ENCODE assay signal across 8 mouse cellular contexts in genomic region chr12:82470362-82470936, GRCm38 (mm10).
DNase-seq lines count a peak whose midpoint lies in the region; ATAC-seq lines count a peak whose summit lies in the region.

No protein-coding gene starts in this region.

- peak; percentile 93 for ATAC-seq in embryonic facial prominence, embryonic 14.5 days (ENCODE audit: low read depth)
- peak; percentile 67 for ATAC-seq in heart, embryonic 11.5 days (replicated peaks; ENCODE audit: insufficient number of reproducible peaks, low FRiP score, low TSS enrichment)
- peak; percentile 91 for ATAC-seq in kidney, embryonic 14.5 days (ENCODE audit: low FRiP score, low TSS enrichment)
- peak; percentile 89 for ATAC-seq in limb, embryonic 13.5 days (ENCODE audit: low FRiP score, low read depth)
- peak; percentile 94 for ATAC-seq in midbrain, embryonic 14.5 days (ENCODE audit: low FRiP score, low TSS enrichment)

- peak overlapping the region; percentile 50 for H3K4me3 ChIP-seq in embryonic facial prominence, embryonic 14.5 days (ENCODE audit: low read depth, low read length)
- H3K4me3 ChIP-seq in heart, embryonic 11.5 days (ENCODE audit: low read depth, low read length): peak overlapping the region; percentile 48
- H3K4me3 ChIP-seq in kidney, embryonic 14.5 days (ENCODE audit: low read length): peak overlapping the region; percentile 45
- H3K4me3 ChIP-seq in limb, embryonic 13.5 days: peak overlapping the region; percentile 52
- H3K4me3 ChIP-seq in midbrain, embryonic 14.5 days (replicated peaks; ENCODE audit: low read depth, low read length): peak overlapping the region; percentile 49

- no peaks in the 10 kb centered on the region for H3K27me3 ChIP-seq in embryonic facial prominence, embryonic 14.5 days (replicated peaks; ENCODE audit: control insufficient read depth, insufficient read depth, low read length)
- no peaks in the 10 kb centered on the region for H3K27me3 ChIP-seq in heart, embryonic 11.5 days (ENCODE audit: control insufficient read depth, insufficient read depth, low read length)
- no peaks in the 10 kb centered on the region for H3K27me3 ChIP-seq in kidney, embryonic 14.5 days (ENCODE audit: control insufficient read depth, insufficient read depth, low read length)
- 0 out of 2 replicates have a peak, but pooled peaks cover 4% of the 10 kb centered on the region for H3K27me3 ChIP-seq in limb, embryonic 13.5 days
- no peaks in the 10 kb centered on the region for H3K27me3 ChIP-seq in midbrain, embryonic 14.5 days (ENCODE audit: control insufficient read depth, insufficient read depth, low read length)

- H3K9me3 ChIP-seq in embryonic facial prominence, embryonic 14.5 days (ENCODE audit: control insufficient read depth, low read length): no peaks in the 10 kb centered on the region
- H3K9me3 ChIP-seq in heart, embryonic 11.5 days (replicated peaks; ENCODE audit: control insufficient read depth, low read length): no peaks in the 10 kb centered on the region
- no peaks in the 10 kb centered on the region for H3K9me3 ChIP-seq in kidney, embryonic 14.5 days (ENCODE audit: control insufficient read depth, low read length)
- H3K9me3 ChIP-seq in limb, embryonic 13.5 days: no peaks in the 10 kb centered on the region
- H3K9me3 ChIP-seq in midbrain, embryonic 14.5 days (ENCODE audit: control insufficient read depth, low read length): no peaks in the 10 kb centered on the region

- 5% methylated on average over 18 of the region's 18 CpGs for WGBS in embryonic facial prominence, embryonic 14.5 days
- 5% methylated on average over 18 of the region's 18 CpGs for WGBS in heart, embryonic 11.5 days (ENCODE audit: insufficient replicate concordance)
- 1% methylated on average over 18 of the region's 18 CpGs for WGBS in kidney, embryonic 14.5 days
- WGBS in limb, embryonic 13.5 days: under 1% methylated on average over 18 of the region's 18 CpGs
- WGBS in midbrain, embryonic 14.5 days: 2% methylated on average over 18 of the region's 18 CpGs

- no peaks in the 10 kb centered on the region for H3K36me3 ChIP-seq in embryonic facial prominence, embryonic 14.5 days (ENCODE audit: control insufficient read depth, insufficient read depth, low read length)
- H3K36me3 ChIP-seq in heart, embryonic 11.5 days (ENCODE audit: control insufficient read depth, insufficient read depth, low read length): no peaks in the 10 kb centered on the region
- H3K36me3 ChIP-seq in kidney, embryonic 14.5 days (ENCODE audit: control insufficient read depth, insufficient read depth, low read length): no peaks in the 10 kb centered on the region
- H3K36me3 ChIP-seq in limb, embryonic 13.5 days: no peaks in the 10 kb centered on the region
- no peaks in the 10 kb centered on the region for H3K36me3 ChIP-seq in midbrain, embryonic 14.5 days (ENCODE audit: control insufficient read depth, insufficient read depth, low read length)

- H3K4me1 ChIP-seq in embryonic facial prominence, embryonic 14.5 days (ENCODE audit: control insufficient read depth, insufficient read depth, low read length): no peaks in the 10 kb centered on the region
- peaks cover 18% of the 10 kb centered on the region for H3K4me1 ChIP-seq in heart, embryonic 11.5 days (ENCODE audit: control insufficient read depth, insufficient read depth, low read length)
- H3K4me1 ChIP-seq in kidney, embryonic 14.5 days (ENCODE audit: control insufficient read depth, insufficient read depth, low read length): peaks cover 17% of the 10 kb centered on the region
- H3K4me1 ChIP-seq in limb, embryonic 13.5 days: peaks cover 19% of the 10 kb centered on the region
- H3K4me1 ChIP-seq in midbrain, embryonic 14.5 days (ENCODE audit: control insufficient read depth, insufficient read depth, low read length): no peaks in the 10 kb centered on the region

- peak overlapping the region; percentile 76 for H3K27ac ChIP-seq in embryonic facial prominence, embryonic 14.5 days (replicated peaks; ENCODE audit: low read depth, low read length)
- peak overlapping the region; percentile 94 for H3K27ac ChIP-seq in heart, embryonic 11.5 days (ENCODE audit: low read depth, low read length)
- peak overlapping the region; percentile 69 for H3K27ac ChIP-seq in kidney, embryonic 14.5 days (ENCODE audit: low read depth, low read length)
- peak overlapping the region; percentile 63; the same call in 1 of the 2 replicates for H3K27ac ChIP-seq in limb, embryonic 13.5 days
- peak overlapping the region; percentile 72 for H3K27ac ChIP-seq in midbrain, embryonic 14.5 days (replicated peaks; ENCODE audit: low read depth, low read length)

- H3K4me2 ChIP-seq in embryonic facial prominence, embryonic 14.5 days (ENCODE audit: low read depth, low read length): peak overlapping the region; percentile 84
- H3K4me2 ChIP-seq in heart, embryonic 11.5 days: peak overlapping the region; percentile 77
- H3K4me2 ChIP-seq in kidney, embryonic 14.5 days (replicated peaks; ENCODE audit: low read depth, low read length): peak overlapping the region; percentile 85
- peak overlapping the region; percentile 87 for H3K4me2 ChIP-seq in limb, embryonic 13.5 days (replicated peaks)
- H3K4me2 ChIP-seq in midbrain, embryonic 14.5 days (ENCODE audit: low read length): peak overlapping the region; percentile 95

- peak overlapping the region; percentile 67 for H3K9ac ChIP-seq in embryonic facial prominence, embryonic 14.5 days (ENCODE audit: low read depth, low read length)
- H3K9ac ChIP-seq in heart, embryonic 11.5 days (ENCODE audit: low read depth, low read length): peak overlapping the region; percentile 70
- H3K9ac ChIP-seq in kidney, embryonic 14.5 days (ENCODE audit: low read depth, low read length): peak overlapping the region; percentile 34
- peak overlapping the region; percentile 62 for H3K9ac ChIP-seq in limb, embryonic 13.5 days
- peak overlapping the region; percentile 59 for H3K9ac ChIP-seq in midbrain, embryonic 14.5 days (replicated peaks; ENCODE audit: low read length)

- peak; percentile 98 for DNase-seq in 3T3-L1 (ENCODE audit: low read depth, low spot score)
- peak; percentile 75 for DNase-seq in adrenal gland, postnatal 10 days
- peak; percentile 96 for DNase-seq in embryonic facial prominence, embryonic 14.5 days (ENCODE audit: low spot score)
- peak; percentile 95 for DNase-seq in midbrain, embryonic 14.5 days
- peak; percentile 28 to 43 for DNase-seq in spleen, postnatal 36 days (ENCODE audit: low spot score in 2 of 2)

Comparison
In these comparisons a context has a peak if more than half of its experiments do, and no peak if none do; other contexts are left out.
1. Peak in every context shown above with its lines: DNase-seq, ATAC-seq, H3K4me3 ChIP-seq and H3K27ac ChIP-seq.
2. DNase-seq: peak in every context shown above with its lines; median percentile 98 in 3T3-L1; 96 in embryonic facial prominence, embryonic 14.5 days; 95 in midbrain, embryonic 14.5 days; 75 in adrenal gland, postnatal 10 days; 36 in spleen, postnatal 36 days.